27 mouse cellular contexts compared by ENCODE assay signal in the genomic region with DNA sequence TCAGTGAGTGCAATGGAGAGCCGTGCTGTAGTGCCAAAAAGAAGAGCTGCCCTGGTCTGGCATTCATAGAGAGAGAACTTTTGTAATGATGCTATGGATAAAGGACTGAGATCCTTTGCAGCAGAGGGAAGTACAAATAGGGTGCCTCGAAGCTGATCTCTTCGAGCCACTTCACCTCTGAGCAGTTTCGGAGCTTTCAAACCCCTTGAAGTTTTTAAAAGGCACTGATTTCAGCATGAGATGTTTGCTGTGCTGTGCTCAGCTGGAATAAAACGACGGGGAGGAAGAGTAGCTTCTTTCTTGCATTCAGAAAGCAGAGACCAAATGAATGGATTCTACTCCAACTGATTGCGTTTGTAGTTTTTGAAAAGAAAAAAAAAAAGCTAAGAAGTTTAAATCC.
DNase-seq lines count a peak whose midpoint lies in the region; ATAC-seq and TF ChIP-seq lines count a peak whose summit lies in the region.
"Had no signal": no experiment of that assay in that cellular context is flagged by ENCODE, and none has a peak within 500 bp of the region (broad histone marks: within the 10 kb centered on the region; RNA-seq: fewer than 3 reads in every experiment).

No protein-coding gene starts in this region.

- no peak for TF ChIP-seq CTCF in brain, embryonic 14.5 days (IDR thresholded peaks at IDR 0.05; ENCODE audit: borderline replicate concordance, extremely low read depth, insufficient read depth, insufficient read length)

- H3K27ac ChIP-seq in forebrain, embryonic 11.5 days (ENCODE audit: low read depth, low read length) = no peak overlapping the region
- no peak overlapping the region for H3K27ac ChIP-seq in forebrain, embryonic 15.5 days (replicated peaks)
- no peak overlapping the region for H3K27ac ChIP-seq in midbrain, embryonic 11.5 days (ENCODE audit: low read depth, low read length)
- no peak overlapping the region for H3K27ac ChIP-seq in midbrain, embryonic 15.5 days
- H3K27ac ChIP-seq: embryonic facial prominence, embryonic 13.5 days; gastrocnemius, adult 2 months; heart, embryonic 15.5 days; hindbrain, embryonic 10.5 days; hindbrain, embryonic 13.5 days; intestine, embryonic 15.5 days had no signal

- no peak for TF ChIP-seq POLR2A in brain, embryonic 14.5 days (IDR thresholded peaks at IDR 0.05; ENCODE audit: borderline replicate concordance, extremely low read depth, insufficient read depth, insufficient read length, poor library complexity, severe bottlenecking)

- H3K4me2 ChIP-seq in forebrain, embryonic 11.5 days (ENCODE audit: low read depth, low read length, severe bottlenecking) = no peak overlapping the region
- H3K4me2 ChIP-seq in forebrain, embryonic 15.5 days (replicated peaks) = no peak overlapping the region
- peak overlapping the region; percentile 13; the same call in 1 of the 2 replicates for H3K4me2 ChIP-seq in midbrain, embryonic 11.5 days
- no peak overlapping the region for H3K4me2 ChIP-seq in midbrain, embryonic 15.5 days
- H3K4me2 ChIP-seq: embryonic facial prominence, embryonic 13.5 days; heart, embryonic 12.5 days; heart, embryonic 15.5 days; hindbrain, embryonic 13.5 days; intestine, embryonic 15.5 days had no signal

- peak; percentile 59 for ATAC-seq in forebrain, embryonic 11.5 days (replicated peaks; ENCODE audit: low FRiP score)
- no peak for ATAC-seq in forebrain, embryonic 15.5 days (replicated peaks)
- ATAC-seq in midbrain, embryonic 11.5 days (ENCODE audit: low FRiP score) = peak; percentile 35; the same call in 1 of the 2 replicates
- ATAC-seq in midbrain, embryonic 15.5 days (replicated peaks) = no peak; the same call in 1 of the 2 replicates
- ATAC-seq: CD4-positive, CD25-positive, alpha-beta regulatory T cell, adult 4 months; hindbrain, embryonic 16.5 days; intestine, embryonic 15.5 days had no signal

- WGBS in forebrain, embryonic 11.5 days = 7% methylated on average over 7 of the region's 7 CpGs
- WGBS in forebrain, embryonic 15.5 days = 3% methylated on average over 7 of the region's 7 CpGs
- 14% methylated on average over 7 of the region's 7 CpGs for WGBS in midbrain, embryonic 11.5 days
- 5% methylated on average over 7 of the region's 7 CpGs for WGBS in midbrain, embryonic 15.5 days

- no peaks in the 10 kb centered on the region for H3K36me3 ChIP-seq in forebrain, embryonic 11.5 days (ENCODE audit: control insufficient read depth, insufficient read depth, low read length)
- H3K36me3 ChIP-seq in forebrain, embryonic 15.5 days = no peaks in the 10 kb centered on the region
- no peaks in the 10 kb centered on the region for H3K36me3 ChIP-seq in midbrain, embryonic 11.5 days (ENCODE audit: control insufficient read depth, insufficient read depth, low read length)
- no peaks in the 10 kb centered on the region for H3K36me3 ChIP-seq in midbrain, embryonic 15.5 days (replicated peaks)
- H3K36me3 ChIP-seq: embryonic facial prominence, embryonic 13.5 days; heart, embryonic 12.5 days; heart, embryonic 15.5 days; hindbrain, embryonic 10.5 days; hindbrain, embryonic 13.5 days; intestine, embryonic 15.5 days had no signal

- no peaks in the 10 kb centered on the region for H3K27me3 ChIP-seq in forebrain, embryonic 11.5 days (ENCODE audit: control insufficient read depth, insufficient read depth, low read length)
- no peaks in the 10 kb centered on the region for H3K27me3 ChIP-seq in forebrain, embryonic 15.5 days
- H3K27me3 ChIP-seq in midbrain, embryonic 11.5 days (ENCODE audit: control insufficient read depth, insufficient read depth, low read length) = no peaks in the 10 kb centered on the region
- no peaks in the 10 kb centered on the region for H3K27me3 ChIP-seq in midbrain, embryonic 15.5 days (replicated peaks)
- H3K27me3 ChIP-seq: embryonic facial prominence, embryonic 13.5 days; heart, embryonic 12.5 days; heart, embryonic 15.5 days; hindbrain, embryonic 13.5 days; intestine, embryonic 15.5 days had no signal

- no peak for DNase-seq in forebrain, embryonic 11.5 days (ENCODE audit: low spot score)
- no peak for DNase-seq in midbrain, embryonic 11.5 days (ENCODE audit: low spot score, missing footprints)
- DNase-seq in brain, adult 2 months (ENCODE audit: low read depth, low spot score) = peak; percentile 1
- peak; percentile 69 for DNase-seq in brain, embryonic 14.5 days (ENCODE audit: low read depth)
- no peak for DNase-seq in ovary, postnatal 36 days (ENCODE audit: low spot score)
- no peak for DNase-seq in right cerebral cortex, postnatal 14 days
- DNase-seq: adrenal gland, adult 2 months; adrenal gland, postnatal 14 days; cerebellum, adult 18-20 months; cerebellum, adult 9-10 months; cerebellum, postnatal 14 days; gastrocnemius, adult 2 months; gastrocnemius, postnatal 14 days; heart, adult 11 months; heart, postnatal 10 days; heart, postnatal 36 days had no signal

- H3K9ac ChIP-seq in forebrain, embryonic 11.5 days (ENCODE audit: low read length) = no peak overlapping the region
- no peak overlapping the region for H3K9ac ChIP-seq in forebrain, embryonic 15.5 days (replicated peaks)
- no peak overlapping the region for H3K9ac ChIP-seq in midbrain, embryonic 11.5 days (ENCODE audit: low read length)
- no peak overlapping the region for H3K9ac ChIP-seq in midbrain, embryonic 15.5 days
- H3K9ac ChIP-seq: embryonic facial prominence, embryonic 13.5 days; heart, embryonic 12.5 days; heart, embryonic 15.5 days; hindbrain, embryonic 13.5 days; intestine, embryonic 15.5 days had no signal

- no peak overlapping the region for H3K4me3 ChIP-seq in forebrain, embryonic 11.5 days (ENCODE audit: low read depth, low read length)
- no peak overlapping the region for H3K4me3 ChIP-seq in forebrain, embryonic 15.5 days
- no peak overlapping the region for H3K4me3 ChIP-seq in midbrain, embryonic 11.5 days (ENCODE audit: low read depth, low read length)
- no peak overlapping the region for H3K4me3 ChIP-seq in midbrain, embryonic 15.5 days
- H3K4me3 ChIP-seq: embryonic facial prominence, embryonic 13.5 days; erythroblast, embryonic 14.5 days; gastrocnemius, adult 2 months; heart, embryonic 12.5 days; heart, embryonic 15.5 days; hindbrain, embryonic 10.5 days; hindbrain, embryonic 13.5 days; intestine, embryonic 15.5 days had no signal

- peaks cover 2% of the 10 kb centered on the region; the same call in 1 of the 2 replicates for H3K4me1 ChIP-seq in forebrain, embryonic 11.5 days (replicated peaks; ENCODE audit: control insufficient read depth, insufficient read depth, low read length)
- H3K4me1 ChIP-seq in forebrain, embryonic 15.5 days = no peaks in the 10 kb centered on the region
- peaks cover 3% of the 10 kb centered on the region; the same call in 1 of the 2 replicates for H3K4me1 ChIP-seq in midbrain, embryonic 11.5 days (ENCODE audit: control insufficient read depth, insufficient read depth, low read length)
- peaks cover 6% of the 10 kb centered on the region; the same call in 1 of the 2 replicates for H3K4me1 ChIP-seq in midbrain, embryonic 15.5 days
- H3K4me1 ChIP-seq: embryonic facial prominence, embryonic 13.5 days; heart, embryonic 12.5 days; heart, embryonic 15.5 days; hindbrain, embryonic 10.5 days; hindbrain, embryonic 13.5 days; intestine, embryonic 15.5 days had no signal

- H3K9me3 ChIP-seq in forebrain, embryonic 11.5 days (ENCODE audit: control insufficient read depth, low read length) = no peaks in the 10 kb centered on the region
- no peaks in the 10 kb centered on the region for H3K9me3 ChIP-seq in forebrain, embryonic 15.5 days
- no peaks in the 10 kb centered on the region for H3K9me3 ChIP-seq in midbrain, embryonic 11.5 days (ENCODE audit: control insufficient read depth, low read length)
- no peaks in the 10 kb centered on the region for H3K9me3 ChIP-seq in midbrain, embryonic 15.5 days
- H3K9me3 ChIP-seq: embryonic facial prominence, embryonic 13.5 days; heart, embryonic 12.5 days; heart, embryonic 15.5 days; hindbrain, embryonic 10.5 days; intestine, embryonic 15.5 days had no signal

Comparison
In these comparisons a context has a peak if more than half of its experiments do, and no peak if none do; other contexts are left out.
1. ATAC-seq: peak in forebrain, embryonic 11.5 days (single experiment) and midbrain, embryonic 11.5 days (single experiment); none in forebrain, embryonic 15.5 days (single experiment) and midbrain, embryonic 15.5 days (single experiment).
2. DNase-seq: peak in brain, adult 2 months (single experiment) and brain, embryonic 14.5 days (single experiment); none in forebrain, embryonic 11.5 days (single experiment), midbrain, embryonic 11.5 days (single experiment), ovary, postnatal 36 days (single experiment) and right cerebral cortex, postnatal 14 days (single experiment).